Mouse (Mus musculus) leukemia stem cell, adult 10-12 weeks (primary cell): Measurements from ENCODE around the gene D430019H16Rik. TPM values are rescaled to one million over a fixed set of nuclear protein-coding genes. Genes with fewer than 3 reads are reported as not detected.

Experiments
- polyA plus RNA-seq: library from polyadenylated mRNA; stranded (reverse); fragments of >175 nt; gene quantifications from 2 replicates; pipeline ENCODE4 v1.2.3, GENCODE M21; 2012; ENCODE audit warnings: low replicate concordance

Gene D430019H16Rik
- 0.08 TPM in 1 of 2 replicates, not detected in the other for polyA plus RNA-seq

GRCm38 (mm10) chr12:105453670-105454257, at the start of gene D430019H16Rik:
Gene D430019H16Rik, plus strand, starts transcription at chr12:105453856.

Other genes starting within 250 kb of the D430019H16Rik start
- not detected in 2 replicates for gene Tcl1, start 231.1 kb upstream of the D430019H16Rik start, polyA plus RNA-seq
- not detected in 2 replicates for gene Tunar, start 120.0 kb upstream of the D430019H16Rik start, polyA plus RNA-seq
- gene Bdkrb2, start 109.4 kb downstream of the D430019H16Rik start, polyA plus RNA-seq = not detected in 2 replicates
- gene Bdkrb1, start 149.2 kb downstream of the D430019H16Rik start, polyA plus RNA-seq = not detected in 2 replicates
- 0.68 and 0.79 TPM in 2 replicates for gene Gskip, start 231.0 kb downstream of the D430019H16Rik start, polyA plus RNA-seq
- gene Atg2b, start 231.4 kb downstream of the D430019H16Rik start, polyA plus RNA-seq = 20.9 and 21.4 TPM in 2 replicates